Mouse (Mus musculus) forebrain, embryonic 14.5 days (tissue): ENCODE data around the gene Elp6. TPM values are rescaled to one million over a fixed set of nuclear protein-coding genes. Genes with fewer than 3 reads are reported as not detected.

Source experiments
- ATAC-seq: fragments of 200-750 bp; cut with Nextera tagmentation; 2 replicates; pipeline ENCODE4 v1.8.0; 2017; ENCODE audit warnings: mild to moderate bottlenecking, moderate library complexity
- DNase-seq: peaks from one replicate; pipeline ENCODE4 v3.0.0-alpha.2; 2015; ENCODE audit warnings: low spot score
- H3K27ac ChIP-seq: fragments of 300-500 bp; sonication (generic); 2 replicates; pipeline ENCODE4 v1.5.1; 2014; ENCODE audit warnings: low read depth, mild to moderate bottlenecking, control low read depth, low read length, moderate library complexity
- H3K27me3 ChIP-seq: fragments of 300-500 bp; sonication (generic); replicated peaks from 2 replicates; pipeline ENCODE4 v1.6.1; 2014; ENCODE audit warnings: low read length, control low read depth, mixed read lengths; ENCODE audit not compliant: control insufficient read depth, insufficient read depth
- H3K36me3 ChIP-seq: fragments of 300-500 bp; sonication (generic); 2 replicates; pipeline ENCODE4 v1.6.1; 2014; ENCODE audit warnings: low read length, control low read depth; ENCODE audit not compliant: control insufficient read depth, insufficient read depth
- H3K4me1 ChIP-seq: fragments of 300-500 bp; sonication (generic); 2 replicates; pipeline ENCODE4 v1.6.1; 2014; ENCODE audit warnings: antibody characterized with exemption, low read length, control low read depth; ENCODE audit not compliant: control insufficient read depth, insufficient read depth
- H3K4me2 ChIP-seq: fragments of 300-500 bp; sonication (generic); 2 replicates; pipeline ENCODE4 v1.6.1; 2014; ENCODE audit warnings: mild to moderate bottlenecking, control low read depth, low read length
- H3K4me3 ChIP-seq: fragments of 300-500 bp; sonication (generic); 2 replicates; pipeline ENCODE4 v1.5.1; 2014; ENCODE audit warnings: low read depth, low read length, control low read depth
- H3K9ac ChIP-seq: fragments of 300-500 bp; sonication (generic); 2 replicates; pipeline ENCODE4 v1.6.1; 2014; ENCODE audit warnings: mild to moderate bottlenecking, low read length, control low read depth, moderate library complexity
- H3K9me3 ChIP-seq: fragments of 300-500 bp; sonication (generic); replicated peaks from 2 replicates; pipeline ENCODE4 v1.6.1; 2016; ENCODE audit warnings: low read length, control low read depth, mixed read lengths; ENCODE audit not compliant: control insufficient read depth
- WGBS: fragments of 180-500 bp; shearing (Covaris S2); extraction: QIAGEN DNeasy Blood & Tissue Kit; methylation state at CpG from one replicate; pipeline ENCODE4 v1.1.7; 2014; 5-methylcytosine and 5-hydroxymethylcytosine counted together
- microRNA-seq: library from miRNA; unstranded; fragments of <30 nt; microRNA quantifications from one replicate; pipeline ENCODE4, GENCODE M21; 2016
- polyA plus RNA-seq: library from polyadenylated mRNA; unstranded; fragments of >200 nt; fragmentation: Nextera tagmentation; extraction: Ambion mirVana; gene quantifications from 2 replicates; pipeline ENCODE4 v1.2.1, GENCODE M21; 2014

Gene Elp6
- polyA plus RNA-seq, 1 experiment from 2014 or later: 37.0 TPM

- Histone ChIP-seq H3K27ac (no peak overlapping the region), H3K27me3 (no peaks in the 10 kb centered on the region), H3K9ac (no peak overlapping the region), H3K4me2 (no peak overlapping the region), H3K4me1 (no peaks in the 10 kb centered on the region), H3K4me3 (no peak overlapping the region), H3K36me3 (peaks cover 30% of the 10 kb centered on the region), H3K9me3 (no peaks in the 10 kb centered on the region)
- DNase-seq (no peak), ATAC-seq (no peak)
- WGBS: 87% methylated on average over 2 of the region's 2 CpGs
Measured at GRCm38 (mm10) chr9:110358341-110358740, 53.4 kb downstream of the Elp6 start.

GRCm38 (mm10) chr9:110361299-110361698 lies 56.3 kb downstream of the Elp6 start:
- 88% methylated on average over 12 of the region's 12 CpGs for WGBS
- DNase-seq (no peak), ATAC-seq (no peak)
- Histone ChIP-seq H3K9me3 (no peaks in the 10 kb centered on the region), H3K4me2 (no peak overlapping the region), H3K27me3 (no peaks in the 10 kb centered on the region), H3K4me1 (no peaks in the 10 kb centered on the region), H3K4me3 (no peak overlapping the region), H3K27ac (no peak overlapping the region), H3K9ac (no peak overlapping the region), H3K36me3 (peaks cover 23% of the 10 kb centered on the region)

GRCm38 (mm10) chr9:110362337-110362736 lies 57.4 kb downstream of the Elp6 start:
- no peak for DNase-seq
- Histone ChIP-seq H3K4me1 (no peaks in the 10 kb centered on the region), H3K36me3 (peaks cover 23% of the 10 kb centered on the region), H3K27ac (no peak overlapping the region), H3K27me3 (no peaks in the 10 kb centered on the region), H3K9ac (no peak overlapping the region), H3K9me3 (no peaks in the 10 kb centered on the region), H3K4me2 (no peak overlapping the region), H3K4me3 (no peak overlapping the region)
- 92% methylated on average over 10 of the region's 10 CpGs for WGBS
- no peak for ATAC-seq

- H3K4me2 ChIP-seq: no peak overlapping the region
- 89% methylated on average over 5 of the region's 5 CpGs for WGBS
- H3K27me3 ChIP-seq: no peaks in the 10 kb centered on the region
- peaks cover 36% of the 10 kb centered on the region for H3K36me3 ChIP-seq
- H3K9me3 ChIP-seq: no peaks in the 10 kb centered on the region
- DNase-seq (no peak), ATAC-seq (no peak)
- H3K9ac ChIP-seq: 0 out of 2 replicates have a peak overlapping the region, but pooled peaks have one; percentile 13
- no peaks in the 10 kb centered on the region for H3K4me1 ChIP-seq
- no peak overlapping the region for H3K4me3 ChIP-seq
- H3K27ac ChIP-seq: no peak overlapping the region; the same call in 1 of the 2 replicates
Measured at GRCm38 (mm10) chr9:110366746-110367145, 61.8 kb downstream of the Elp6 start.

GRCm38 (mm10) chr9:110369860-110370259 lies 64.9 kb downstream of the Elp6 start:
- 92% methylated on average over 3 of the region's 3 CpGs for WGBS
- Histone ChIP-seq H3K9me3 (no peaks in the 10 kb centered on the region), H3K27ac (no peak overlapping the region), H3K4me3 (no peak overlapping the region), H3K4me2 (no peak overlapping the region), H3K27me3 (no peaks in the 10 kb centered on the region), H3K9ac (no peak overlapping the region), H3K4me1 (no peaks in the 10 kb centered on the region), H3K36me3 (peaks cover 44% of the 10 kb centered on the region)
- DNase-seq: no peak
- no peak for ATAC-seq

Small RNAs within 50 kb of the gene (microRNA-seq; reads per million reads assigned to microRNA genes)
- 5.7 reads per million, percentile 27 among the genes with 10 or more reads in this experiment for gene Mir6236

Other genes starting within 250 kb of the Elp6 start
- 120 and 149 TPM in 2 replicates for gene Smarcc1, start 187.5 kb upstream of the Elp6 start, polyA plus RNA-seq
- 163 and 189 TPM in 2 replicates for gene Dhx30, start 187.3 kb upstream of the Elp6 start, polyA plus RNA-seq
- 49.3 and 64.2 TPM in 2 replicates for gene Cspg5, start 61.4 kb upstream of the Elp6 start, polyA plus RNA-seq
- 24.5 and 35.4 TPM in 2 replicates for gene Scap, start 28.1 kb downstream of the Elp6 start, polyA plus RNA-seq
- 13.1 and 18.7 TPM in 2 replicates for gene Ptpn23, start 103.0 kb downstream of the Elp6 start, polyA plus RNA-seq
- 0.61 and 1.2 TPM in 2 replicates for gene Ngp, start 114.6 kb downstream of the Elp6 start, polyA plus RNA-seq
- gene Klhl18, start 171.5 kb downstream of the Elp6 start, polyA plus RNA-seq: 10.5 and 14.3 TPM in 2 replicates
- gene Kif9, start 171.8 kb downstream of the Elp6 start, polyA plus RNA-seq: 3.0 and 3.2 TPM in 2 replicates
- 36.1 and 43.6 TPM in 2 replicates for gene Setd2, start 227.4 kb downstream of the Elp6 start, polyA plus RNA-seq